Mouse (Mus musculus) gonadal fat pad, adult 2 months (tissue): ENCODE results near the gene Prkag1. TPM values are rescaled to one million over a fixed set of nuclear protein-coding genes. Genes with fewer than 3 reads are reported as not detected.

ENCODE experiments used
- DNase-seq: peaks from one replicate; pipeline ENCODE4 v3.0.0-alpha.2; 2012; ENCODE audit warnings: low read depth
- polyA plus RNA-seq: library from polyadenylated mRNA; depleted of rRNA; stranded (reverse); fragments of >200 nt; gene quantifications from 2 replicates; pipeline ENCODE4 v1.2.3, GENCODE M21; 2012

The Prkag1 gene
- polyA plus RNA-seq, 1 experiment, result 101 TPM

- no peak for DNase-seq
Observed at GRCm38 (mm10) chr15:98853161-98853937, 22.0 kb upstream of the Prkag1 start.

DNA sequence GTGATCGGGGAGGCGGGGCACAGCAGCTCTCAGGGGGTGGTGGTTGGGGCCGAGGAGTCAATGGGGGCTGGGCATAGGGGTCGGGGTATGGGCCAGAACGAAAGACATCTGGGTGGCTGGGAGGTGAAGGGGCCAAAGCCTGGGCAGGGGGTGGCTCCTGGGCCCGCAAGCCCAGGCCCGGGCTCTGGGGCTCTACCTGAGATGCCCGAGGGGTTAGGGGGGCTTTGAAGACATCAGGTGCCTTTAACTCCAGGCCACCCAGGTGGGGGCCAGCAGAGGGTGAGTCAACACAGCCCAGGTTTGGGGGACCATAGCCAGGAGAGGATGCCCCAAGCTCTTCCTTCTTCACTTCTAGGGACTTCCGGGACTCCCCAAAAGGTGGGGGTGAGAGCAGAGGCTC, 21.4 kb upstream of the Prkag1 start:
- no peak for DNase-seq

DNA sequence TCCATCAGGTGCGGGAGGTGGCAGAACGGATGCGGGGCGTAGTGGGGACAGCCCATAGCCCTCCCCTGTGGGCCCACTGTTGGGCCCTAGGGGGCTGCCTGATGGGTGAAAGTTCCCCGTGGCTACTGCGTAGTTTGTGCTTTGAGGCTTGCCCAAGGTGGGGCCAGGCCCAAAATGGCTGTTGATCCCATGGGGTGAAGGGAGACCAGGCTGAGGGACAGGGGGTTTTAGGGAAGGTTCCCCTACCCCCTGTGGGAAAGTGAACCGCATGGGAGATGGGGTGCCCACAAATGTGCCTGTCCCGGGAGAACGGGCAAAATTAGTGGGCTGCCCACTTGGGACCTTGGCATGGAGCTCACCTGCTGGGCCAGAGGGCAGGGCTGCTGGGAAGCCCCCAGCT, 20.8 kb upstream of the Prkag1 start:
- no peak for DNase-seq

GRCm38 (mm10) chr15:98851229-98851818, 20.0 kb upstream of the Prkag1 start:
- no peak for DNase-seq

GRCm38 (mm10) chr15:98850668-98851067, 19.3 kb upstream of the Prkag1 start:
- no peak for DNase-seq

GRCm38 (mm10) chr15:98849956-98850600, 18.8 kb upstream of the Prkag1 start:
- DNase-seq, result no peak

DNA sequence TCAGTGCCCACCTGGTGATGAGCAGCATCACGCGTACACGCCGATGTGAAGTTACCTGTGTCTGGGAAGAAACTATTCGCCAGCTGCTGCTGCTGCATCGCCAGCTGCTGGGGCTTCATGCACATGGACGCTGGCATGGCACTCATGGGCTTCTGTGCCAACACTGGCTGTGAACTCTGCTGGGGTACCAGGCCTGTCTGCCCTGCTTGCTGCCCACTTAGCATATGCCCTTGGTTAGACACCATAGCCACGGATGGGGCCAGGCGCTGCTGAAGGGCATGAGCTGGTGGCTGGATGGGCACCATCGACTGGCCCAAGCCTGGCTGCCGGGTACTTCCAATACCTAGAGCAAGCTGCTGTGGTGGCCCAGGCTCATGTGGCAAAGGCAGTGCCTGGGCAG, 17.8 kb upstream of the Prkag1 start:
- DNase-seq, result no peak

- no peak for DNase-seq
Observed at GRCm38 (mm10) chr15:98846140-98846539, 14.8 kb upstream of the Prkag1 start.

DNA sequence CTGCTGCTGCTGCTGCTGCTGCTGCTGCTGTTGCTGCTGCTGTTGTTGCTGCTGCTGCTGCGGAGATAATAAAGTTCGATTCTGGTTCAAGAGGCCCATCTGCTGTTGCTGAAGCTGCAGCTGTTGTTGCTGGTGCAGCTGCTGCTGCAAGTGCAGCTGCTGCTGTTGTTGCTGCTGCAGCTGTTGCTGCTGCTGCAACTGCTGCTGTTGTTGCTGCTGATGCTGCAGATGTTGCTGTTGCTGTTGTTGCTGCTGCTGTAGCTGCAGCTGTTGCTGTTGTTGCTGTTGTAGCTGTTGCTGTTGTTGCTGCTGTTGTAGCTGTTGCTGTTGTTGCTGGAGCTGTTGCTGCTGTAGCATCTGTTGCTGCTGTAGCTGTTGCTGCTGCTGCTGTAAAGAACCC, 13.8 kb upstream of the Prkag1 start:
- no peak for DNase-seq

DNA sequence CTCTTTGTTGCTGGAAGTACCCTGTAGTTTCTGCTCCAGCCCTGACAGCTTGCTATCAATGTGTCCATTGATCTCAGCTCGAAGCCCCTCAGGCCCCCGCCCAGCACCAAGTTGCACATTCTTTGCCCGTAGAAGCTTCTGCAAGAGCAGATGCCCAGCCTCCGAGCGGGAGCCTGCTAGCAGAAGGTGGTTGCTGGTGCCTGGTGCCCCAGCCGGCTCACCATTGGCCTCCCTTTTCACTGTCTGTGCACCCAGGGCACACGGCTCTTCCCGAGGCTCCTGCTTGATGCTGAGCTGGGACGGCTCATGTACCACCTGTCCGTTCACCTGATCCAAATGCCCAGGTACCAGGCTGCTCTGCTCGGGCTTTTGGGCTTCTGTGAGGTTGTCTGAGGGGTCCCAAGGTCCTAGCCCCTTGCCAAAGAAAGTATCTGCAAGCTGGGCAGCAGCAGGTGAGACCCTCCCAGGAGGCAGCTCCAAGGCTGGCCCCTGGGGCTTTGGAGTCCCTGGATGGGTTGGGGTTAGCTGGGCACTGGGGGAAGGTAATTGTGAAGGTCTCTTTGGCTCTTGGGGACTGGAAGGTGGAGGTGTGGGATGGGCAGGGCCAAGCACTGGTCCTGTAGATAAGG, 12.4 kb upstream of the Prkag1 start:
- no peak for DNase-seq

DNA sequence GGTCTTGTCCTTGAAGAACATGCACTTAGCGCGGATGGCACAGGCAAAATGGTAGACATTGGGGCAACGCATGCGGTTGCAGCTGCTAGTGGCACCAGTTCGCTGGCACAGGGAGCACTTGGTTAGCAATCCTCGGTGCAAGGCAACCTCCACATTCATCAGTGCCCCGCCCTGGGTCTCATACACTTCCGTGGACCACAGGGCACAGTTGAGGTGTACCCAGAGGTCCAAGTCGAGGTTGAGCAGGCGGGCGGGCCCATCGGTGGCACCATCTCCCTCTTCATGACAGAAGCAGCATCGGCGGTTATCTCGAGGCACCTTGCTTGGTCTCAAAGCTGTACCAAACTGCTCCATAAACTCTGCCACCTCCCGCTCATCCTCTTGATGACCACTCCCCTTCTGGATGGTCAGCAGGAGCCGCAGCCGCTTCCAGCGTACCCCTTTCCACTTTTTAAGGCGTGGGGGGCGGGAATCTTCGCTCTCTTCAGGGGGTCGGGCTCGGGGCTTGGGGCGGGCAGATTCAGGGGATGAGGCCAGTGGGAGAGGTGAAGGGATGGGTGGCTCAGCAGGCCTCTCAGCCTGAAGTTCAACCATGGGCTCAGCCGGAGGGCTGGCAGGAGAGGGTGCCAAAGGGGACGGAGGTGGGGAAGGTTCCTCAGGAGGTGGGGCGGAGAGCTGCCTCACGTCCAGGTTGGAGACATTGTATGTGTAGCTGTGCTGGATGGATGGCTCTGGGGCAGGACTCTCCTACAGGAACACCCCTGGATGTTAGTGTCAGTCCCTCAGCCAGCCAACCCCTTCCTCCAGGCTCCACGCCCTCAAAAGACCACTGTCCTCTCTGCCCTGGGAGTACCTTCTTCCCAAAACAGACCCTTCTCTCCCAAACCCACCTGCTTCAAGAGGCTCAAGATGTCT, 8.6 kb upstream of the Prkag1 start:
- no peak for DNase-seq

DNA sequence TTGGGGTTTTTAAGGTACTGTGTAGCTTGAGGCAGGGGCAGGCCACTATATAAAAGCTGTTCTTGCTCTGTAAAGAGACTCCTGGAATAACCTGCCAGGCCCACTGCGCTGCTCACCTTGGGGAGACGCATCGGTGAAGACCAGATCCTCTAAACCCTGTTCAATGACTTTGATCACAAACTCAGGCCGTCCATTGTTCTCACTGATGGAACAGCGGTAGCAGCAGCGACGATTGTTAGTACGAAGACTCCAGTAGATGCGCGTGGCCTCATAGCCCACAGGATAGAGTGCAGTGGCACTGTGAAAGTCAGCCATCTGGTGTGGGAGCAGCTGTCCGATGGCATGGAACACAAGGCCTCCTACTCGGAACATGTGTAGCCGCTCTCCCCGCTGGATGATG, 7.8 kb upstream of the Prkag1 start:
- no peak for DNase-seq

GRCm38 (mm10) chr15:98837743-98838103, 6.4 kb upstream of the Prkag1 start:
- no peak for DNase-seq

DNA sequence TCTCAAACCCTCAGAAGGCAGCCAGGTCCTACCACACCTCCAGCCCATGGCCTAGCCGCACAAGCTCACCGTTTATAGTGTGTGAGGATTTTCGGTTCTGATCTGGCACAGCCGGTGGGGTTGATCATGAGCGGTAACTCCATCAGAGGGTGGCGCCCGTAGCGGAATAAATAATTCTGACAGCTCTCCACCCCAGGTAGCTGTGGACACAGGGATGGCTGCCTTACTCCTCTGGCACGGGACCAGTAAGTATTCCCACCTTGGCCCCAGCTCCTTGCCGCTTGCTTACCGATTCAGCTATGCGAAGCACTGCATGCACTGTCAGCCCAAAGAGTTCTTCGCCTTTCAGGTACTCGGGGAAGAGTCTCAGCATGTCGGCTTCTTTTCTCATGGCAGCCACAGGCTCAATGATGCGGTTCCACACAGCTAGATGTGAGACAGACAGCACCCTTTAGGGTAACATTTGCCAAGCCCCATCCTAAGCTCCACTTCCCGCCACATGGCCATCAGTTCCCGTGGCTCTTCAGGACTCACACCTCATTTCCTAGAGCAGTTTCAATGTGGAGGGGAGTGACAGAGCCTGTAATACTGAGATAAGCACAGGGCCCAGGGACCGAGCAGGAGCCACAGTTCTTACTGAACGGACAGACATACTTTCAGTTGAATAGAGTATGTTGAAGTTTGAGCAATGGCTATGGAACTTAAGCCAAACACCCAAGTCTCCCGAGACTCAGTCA, 5.9 kb upstream of the Prkag1 start:
- no peak for DNase-seq

DNA sequence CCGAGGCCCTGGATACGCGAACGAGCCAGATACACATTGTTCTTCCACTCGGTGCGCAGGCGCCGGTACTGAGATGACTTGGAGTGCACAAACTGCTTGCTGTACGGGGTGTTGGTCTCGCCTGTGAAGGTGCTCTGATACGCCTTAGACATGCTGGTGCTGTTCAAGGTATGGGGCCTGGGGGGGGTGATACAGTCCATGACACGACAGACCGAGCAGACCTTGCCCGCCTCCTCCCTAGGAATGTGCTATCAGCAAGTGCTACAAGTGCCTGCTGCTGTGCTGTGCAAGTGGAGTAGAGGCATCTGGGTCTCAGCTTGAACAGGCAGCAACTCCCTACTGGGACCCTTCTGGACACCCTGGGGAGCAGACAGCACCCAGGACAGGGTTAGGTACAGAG, 4.0 kb upstream of the Prkag1 start:
- DNase-seq, result no peak

DNA sequence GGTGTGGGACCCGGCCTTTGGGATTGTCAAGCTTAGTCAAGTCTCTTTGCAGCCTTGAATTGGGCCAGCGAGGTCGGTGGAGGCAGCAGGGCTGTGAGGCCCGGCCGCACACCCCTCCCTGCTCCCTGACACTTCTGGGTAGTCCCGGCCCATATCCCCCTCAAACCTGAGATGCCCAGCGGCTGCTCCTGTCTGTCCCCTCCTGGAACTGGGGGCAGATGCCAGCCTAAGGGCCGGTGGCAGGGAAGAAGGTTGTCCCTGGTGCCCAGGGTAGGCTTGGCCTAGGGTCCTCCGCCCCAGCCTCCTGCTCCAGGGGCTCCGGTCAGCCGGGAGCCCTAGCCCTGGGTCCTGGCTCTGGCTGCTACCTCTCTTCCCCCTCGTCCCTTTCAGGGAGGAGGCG, 2.7 kb upstream of the Prkag1 start:
- no peak for DNase-seq

- no peak for DNase-seq
Observed at GRCm38 (mm10) chr15:98833281-98833680, 2.0 kb upstream of the Prkag1 start.

GRCm38 (mm10) chr15:98832161-98833058, 1.1 kb upstream of the Prkag1 start:
- no peak for DNase-seq

GRCm38 (mm10) chr15:98831684-98832035, 339 bp upstream of the Prkag1 start:
- no peak for DNase-seq

- no peak for DNase-seq
Observed at GRCm38 (mm10) chr15:98827611-98828011, 3.7 kb downstream of the Prkag1 start.
